Mouse (Mus musculus): ENCODE data around the gene Ckm. TPM values are rescaled to one million over a fixed set of nuclear protein-coding genes. Genes with fewer than 3 reads are reported as not detected.

Gene Ckm
- polyA plus RNA-seq, 1 experiment from 2014 or later = 378 TPM

GRCm38 (mm10) chr7:19462884-19463381 lies 58.4 kb downstream of the Ckm start, which contains the start of gene Exoc3l2:
Gene Exoc3l2 (plus strand): TSS chr7:19463331.
- Histone ChIP-seq H3K4me1 (ENCODE audit: control insufficient read depth, insufficient read depth, low read length) (no peaks in the 10 kb centered on the region; the same call in 1 of the 2 replicates), H3K36me3 (ENCODE audit: control insufficient read depth, insufficient read depth, low read length) (no peaks in the 10 kb centered on the region), H3K27me3 (ENCODE audit: control insufficient read depth, insufficient read depth, low read length) (peaks cover 4% of the 10 kb centered on the region; the same call in 1 of the 2 replicates), H3K9me3 (replicated peaks; ENCODE audit: control insufficient read depth, low read length) (no peaks in the 10 kb centered on the region), H3K4me3 (replicated peaks; ENCODE audit: low read length) (0 out of 2 replicates have a peak within 1 kb of the TSS, but pooled peaks have one; percentile 9), H3K9ac (ENCODE audit: low read length) (peak within 1 kb of the TSS; percentile 50; the same call in 1 of the 2 replicates), H3K27ac (ENCODE audit: low read length) (no peak within 1 kb of the TSS), H3K4me2 (ENCODE audit: low read depth, low read length) (peak within 1 kb of the TSS; percentile 16; the same call in 1 of the 2 replicates)
- no peak for ATAC-seq (ENCODE audit: insufficient read depth, low FRiP score)
- 37% methylated on average over 6 of the region's 6 CpGs for WGBS

GRCm38 (mm10) chr7:19464367-19465307 lies 60.1 kb downstream of the Ckm start:
- Histone ChIP-seq H3K9ac (ENCODE audit: low read length) (peak overlapping the region; percentile 24), H3K9me3 (replicated peaks; ENCODE audit: control insufficient read depth, low read length) (no peaks in the 10 kb centered on the region), H3K27ac (ENCODE audit: low read length) (no peak overlapping the region), H3K4me2 (ENCODE audit: low read depth, low read length) (peak overlapping the region; percentile 16; the same call in 1 of the 2 replicates), H3K4me1 (ENCODE audit: control insufficient read depth, insufficient read depth, low read length) (no peaks in the 10 kb centered on the region; the same call in 1 of the 2 replicates), H3K36me3 (ENCODE audit: control insufficient read depth, insufficient read depth, low read length) (no peaks in the 10 kb centered on the region), H3K27me3 (ENCODE audit: control insufficient read depth, insufficient read depth, low read length) (peaks cover 9% of the 10 kb centered on the region), H3K4me3 (replicated peaks; ENCODE audit: low read length) (no peak overlapping the region; the same call in 1 of the 2 replicates)
- 16% methylated on average over 22 of the region's 22 CpGs for WGBS
- ATAC-seq (ENCODE audit: insufficient read depth, low FRiP score) = no peak

GRCm38 (mm10) chr7:19466602-19467145 lies 62.1 kb downstream of the Ckm start:
- Histone ChIP-seq H3K27me3 (ENCODE audit: control insufficient read depth, insufficient read depth, low read length) (peaks cover 23% of the 10 kb centered on the region), H3K9me3 (replicated peaks; ENCODE audit: control insufficient read depth, low read length) (no peaks in the 10 kb centered on the region), H3K36me3 (ENCODE audit: control insufficient read depth, insufficient read depth, low read length) (no peaks in the 10 kb centered on the region), H3K4me1 (ENCODE audit: control insufficient read depth, insufficient read depth, low read length) (no peaks in the 10 kb centered on the region), H3K27ac (ENCODE audit: low read length) (no peak overlapping the region), H3K9ac (ENCODE audit: low read length) (no peak overlapping the region), H3K4me3 (replicated peaks; ENCODE audit: low read length) (no peak overlapping the region), H3K4me2 (ENCODE audit: low read depth, low read length) (no peak overlapping the region)
- 64% methylated on average over 5 of the region's 5 CpGs for WGBS
- no peak for ATAC-seq (ENCODE audit: insufficient read depth, low FRiP score)

GRCm38 (mm10) chr7:19467638-19468037 lies 63.1 kb downstream of the Ckm start:
- WGBS = 38% methylated on average over 6 of the region's 6 CpGs
- H3K27me3 ChIP-seq (ENCODE audit: control insufficient read depth, insufficient read depth, low read length) = peaks cover 30% of the 10 kb centered on the region

GRCm38 (mm10) chr7:19468279-19468678 lies 63.7 kb downstream of the Ckm start:
- Histone ChIP-seq H3K27me3 (ENCODE audit: control insufficient read depth, insufficient read depth, low read length) (peaks cover 37% of the 10 kb centered on the region), H3K9ac (ENCODE audit: low read length) (no peak overlapping the region), H3K4me1 (ENCODE audit: control insufficient read depth, insufficient read depth, low read length) (no peaks in the 10 kb centered on the region), H3K4me3 (replicated peaks; ENCODE audit: low read length) (no peak overlapping the region), H3K9me3 (replicated peaks; ENCODE audit: control insufficient read depth, low read length) (no peaks in the 10 kb centered on the region), H3K36me3 (ENCODE audit: control insufficient read depth, insufficient read depth, low read length) (no peaks in the 10 kb centered on the region), H3K4me2 (ENCODE audit: low read depth, low read length) (no peak overlapping the region), H3K27ac (ENCODE audit: low read length) (no peak overlapping the region)
- 56% methylated on average over 12 of the region's 12 CpGs for WGBS
- no peak for ATAC-seq (ENCODE audit: insufficient read depth, low FRiP score)

More at GRCm38 (mm10) chr7:19467638-19468037, 63.1 kb downstream of the Ckm start:
- Histone ChIP-seq H3K4me1 (ENCODE audit: control insufficient read depth, insufficient read depth, low read length) (no peaks in the 10 kb centered on the region), H3K36me3 (ENCODE audit: control insufficient read depth, insufficient read depth, low read length) (no peaks in the 10 kb centered on the region), H3K4me3 (replicated peaks; ENCODE audit: low read length) (no peak overlapping the region), H3K9ac (ENCODE audit: low read length) (no peak overlapping the region), H3K27ac (ENCODE audit: low read length) (no peak overlapping the region), H3K4me2 (ENCODE audit: low read depth, low read length) (no peak overlapping the region), H3K9me3 (replicated peaks; ENCODE audit: control insufficient read depth, low read length) (no peaks in the 10 kb centered on the region)
- no peak for ATAC-seq (ENCODE audit: insufficient read depth, low FRiP score)

GRCm38 (mm10) chr7:19469404-19469803 lies 64.8 kb downstream of the Ckm start:
- H3K36me3 ChIP-seq (ENCODE audit: control insufficient read depth, insufficient read depth, low read length) = no peaks in the 10 kb centered on the region
- ATAC-seq (ENCODE audit: insufficient read depth, low FRiP score) = no peak
- H3K4me3 ChIP-seq (replicated peaks; ENCODE audit: low read length) = no peak overlapping the region
- no peak overlapping the region for H3K4me2 ChIP-seq (ENCODE audit: low read depth, low read length)
- H3K9me3 ChIP-seq (replicated peaks; ENCODE audit: control insufficient read depth, low read length) = no peaks in the 10 kb centered on the region
- H3K4me1 ChIP-seq (ENCODE audit: control insufficient read depth, insufficient read depth, low read length) = no peaks in the 10 kb centered on the region
- H3K27me3 ChIP-seq (ENCODE audit: control insufficient read depth, insufficient read depth, low read length) = peaks cover 40% of the 10 kb centered on the region
- no peak overlapping the region for H3K9ac ChIP-seq (ENCODE audit: low read length)
- no peak overlapping the region for H3K27ac ChIP-seq (ENCODE audit: low read length)
- WGBS = 27% methylated on average over 23 of the region's 23 CpGs

GRCm38 (mm10) chr7:19470308-19470707 lies 65.7 kb downstream of the Ckm start:
- Histone ChIP-seq H3K27me3 (ENCODE audit: control insufficient read depth, insufficient read depth, low read length) (peaks cover 47% of the 10 kb centered on the region), H3K36me3 (ENCODE audit: control insufficient read depth, insufficient read depth, low read length) (no peaks in the 10 kb centered on the region), H3K4me3 (replicated peaks; ENCODE audit: low read length) (no peak overlapping the region), H3K9ac (ENCODE audit: low read length) (no peak overlapping the region), H3K4me2 (ENCODE audit: low read depth, low read length) (no peak overlapping the region), H3K27ac (ENCODE audit: low read length) (no peak overlapping the region), H3K9me3 (replicated peaks; ENCODE audit: control insufficient read depth, low read length) (no peaks in the 10 kb centered on the region), H3K4me1 (ENCODE audit: control insufficient read depth, insufficient read depth, low read length) (no peaks in the 10 kb centered on the region)
- ATAC-seq (ENCODE audit: insufficient read depth, low FRiP score) = no peak
- 6% methylated on average over 14 of the region's 14 CpGs for WGBS

GRCm38 (mm10) chr7:19472403-19472802 lies 67.8 kb downstream of the Ckm start:
- Histone ChIP-seq H3K9me3 (replicated peaks; ENCODE audit: control insufficient read depth, low read length) (no peaks in the 10 kb centered on the region), H3K36me3 (ENCODE audit: control insufficient read depth, insufficient read depth, low read length) (no peaks in the 10 kb centered on the region), H3K27ac (ENCODE audit: low read length) (no peak overlapping the region), H3K9ac (ENCODE audit: low read length) (no peak overlapping the region), H3K4me3 (replicated peaks; ENCODE audit: low read length) (no peak overlapping the region), H3K27me3 (ENCODE audit: control insufficient read depth, insufficient read depth, low read length) (peaks cover 47% of the 10 kb centered on the region), H3K4me1 (ENCODE audit: control insufficient read depth, insufficient read depth, low read length) (no peaks in the 10 kb centered on the region), H3K4me2 (ENCODE audit: low read depth, low read length) (no peak overlapping the region)
- no peak for ATAC-seq (ENCODE audit: insufficient read depth, low FRiP score)
- 26% methylated on average over 4 of the region's 4 CpGs for WGBS
